Mouse (Mus musculus): ENCODE results near the gene Atp5d. TPM values are rescaled to one million over a fixed set of nuclear protein-coding genes. Genes with fewer than 3 reads are reported as not detected.

Gene Atp5d
- polyA plus RNA-seq, 1 experiment from 2014 or later: 582 TPM

DNA sequence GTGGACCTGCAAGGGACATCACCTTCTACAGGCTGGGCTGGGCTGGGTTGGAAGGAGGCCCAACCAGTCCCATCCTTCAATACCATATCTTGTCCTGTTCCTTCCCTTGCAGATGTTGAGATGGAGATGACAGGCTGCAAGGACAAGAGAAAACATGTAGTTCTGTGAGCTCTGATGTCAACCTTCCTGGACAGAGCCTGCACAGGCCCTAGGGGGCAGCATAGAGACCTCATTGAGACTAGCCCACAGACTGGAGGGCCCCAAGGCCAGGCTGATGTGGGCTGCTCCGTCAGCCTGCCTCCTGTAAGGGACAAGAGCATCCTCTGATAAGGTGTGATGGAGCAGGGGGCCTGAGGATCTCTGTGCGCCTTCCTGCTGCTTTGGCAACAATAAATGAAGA is 36.3 kb downstream of the Atp5d start:
- 52% methylated on average over 2 of the region's 2 CpGs for WGBS
- Histone ChIP-seq H3K27ac (ENCODE audit: low read depth, low read length) (no peak overlapping the region), H3K9ac (ENCODE audit: low read depth, low read length) (no peak overlapping the region), H3K4me3 (ENCODE audit: low read length) (no peak overlapping the region), H3K9me3 (ENCODE audit: control insufficient read depth, low read length) (no peaks in the 10 kb centered on the region), H3K36me3 (ENCODE audit: control insufficient read depth, insufficient read depth, low read length) (peaks cover 31% of the 10 kb centered on the region), H3K27me3 (ENCODE audit: control insufficient read depth, insufficient read depth, low read length) (no peaks in the 10 kb centered on the region; the same call in 1 of the 2 replicates), H3K4me2 (replicated peaks; ENCODE audit: low read depth, low read length) (no peak overlapping the region), H3K4me1 (ENCODE audit: control insufficient read depth, insufficient read depth, low read length) (peaks cover 17% of the 10 kb centered on the region)
- ATAC-seq (ENCODE audit: low FRiP score, low TSS enrichment): no peak

DNA sequence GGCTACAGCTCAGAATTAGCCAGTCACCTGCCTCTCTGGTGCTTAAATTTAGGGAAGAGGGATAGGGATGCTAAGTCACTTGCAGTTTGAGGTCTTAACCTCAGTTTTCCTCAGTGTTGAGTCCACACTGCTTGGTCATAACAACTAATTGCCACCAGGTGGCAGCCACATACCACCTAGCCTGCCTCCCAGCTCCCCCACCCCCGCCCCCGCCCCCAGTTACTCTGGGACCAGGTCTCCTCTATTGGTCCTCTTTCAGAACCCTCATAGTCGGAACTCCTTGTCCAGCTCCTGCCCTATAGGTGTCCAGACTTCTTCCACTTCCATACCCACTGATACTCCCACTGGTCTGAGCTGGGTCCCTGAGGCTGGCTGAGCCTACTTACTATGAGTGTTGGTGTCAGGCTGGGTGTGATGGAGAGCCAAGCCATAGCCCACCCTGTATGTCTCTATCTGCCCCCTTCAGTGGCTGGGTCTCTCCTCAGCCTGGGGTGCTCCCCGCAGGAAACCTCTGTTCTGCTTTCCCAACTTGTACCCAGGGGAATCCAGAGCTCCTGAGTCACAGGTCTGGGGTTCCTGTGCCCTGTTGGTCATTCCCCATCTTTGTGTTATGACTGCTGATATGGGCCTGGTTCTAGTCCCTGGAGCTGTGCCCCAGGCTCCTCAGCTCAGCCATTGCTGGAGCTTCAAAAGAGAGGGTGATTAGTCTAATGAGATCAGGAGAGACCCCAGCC is 37.3 kb downstream of the Atp5d start:
- H3K36me3 ChIP-seq (ENCODE audit: control insufficient read depth, insufficient read depth, low read length): peaks cover 21% of the 10 kb centered on the region
- WGBS: 21% methylated on average over 4 of the region's 4 CpGs
- no peaks in the 10 kb centered on the region; the same call in 1 of the 2 replicates for H3K27me3 ChIP-seq (ENCODE audit: control insufficient read depth, insufficient read depth, low read length)
- no peak overlapping the region for H3K4me2 ChIP-seq (replicated peaks; ENCODE audit: low read depth, low read length)
- ATAC-seq (ENCODE audit: low FRiP score, low TSS enrichment): no peak
- H3K4me1 ChIP-seq (ENCODE audit: control insufficient read depth, insufficient read depth, low read length): peaks cover 17% of the 10 kb centered on the region
- no peak overlapping the region for H3K27ac ChIP-seq (ENCODE audit: low read depth, low read length)
- H3K4me3 ChIP-seq (ENCODE audit: low read length): no peak overlapping the region
- no peaks in the 10 kb centered on the region for H3K9me3 ChIP-seq (ENCODE audit: control insufficient read depth, low read length)
- peak overlapping the region; percentile 23; the same call in 1 of the 2 replicates for H3K9ac ChIP-seq (ENCODE audit: low read depth, low read length)

DNA sequence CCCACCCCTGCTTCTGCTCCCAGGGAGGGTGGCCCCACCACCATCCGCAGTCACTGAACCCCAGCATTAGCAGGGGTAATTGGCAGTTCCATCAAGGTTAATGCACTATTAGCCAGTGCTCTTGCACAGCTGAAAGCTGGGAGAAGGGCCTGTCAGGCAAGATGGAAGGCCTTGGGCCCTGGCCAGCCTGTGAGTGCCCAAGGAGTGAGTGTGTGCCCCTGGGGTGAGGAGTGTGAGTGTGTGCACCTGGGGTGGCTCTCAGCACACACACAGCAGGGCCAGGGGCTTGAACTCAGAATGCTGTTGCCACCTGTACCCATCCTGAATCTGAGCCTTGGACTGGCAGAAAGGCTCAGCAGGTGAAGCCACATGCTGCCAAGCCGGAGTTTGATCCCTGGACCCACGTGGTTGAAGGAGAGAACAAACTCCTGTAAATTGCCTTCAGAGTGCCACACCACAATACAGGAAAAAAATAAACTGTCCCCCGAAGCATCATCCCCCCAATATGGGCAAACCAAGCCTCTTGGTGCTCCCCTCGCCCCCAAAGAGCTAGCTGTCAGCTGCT is 37.9 kb downstream of the Atp5d start:
- no peaks in the 10 kb centered on the region for H3K9me3 ChIP-seq (ENCODE audit: control insufficient read depth, low read length)
- peaks cover 21% of the 10 kb centered on the region for H3K4me1 ChIP-seq (ENCODE audit: control insufficient read depth, insufficient read depth, low read length)
- no peaks in the 10 kb centered on the region; the same call in 1 of the 2 replicates for H3K27me3 ChIP-seq (ENCODE audit: control insufficient read depth, insufficient read depth, low read length)
- H3K4me3 ChIP-seq (ENCODE audit: low read length): no peak overlapping the region
- no peak overlapping the region for H3K9ac ChIP-seq (ENCODE audit: low read depth, low read length)
- no peak overlapping the region for H3K27ac ChIP-seq (ENCODE audit: low read depth, low read length)
- H3K36me3 ChIP-seq (ENCODE audit: control insufficient read depth, insufficient read depth, low read length): peaks cover 15% of the 10 kb centered on the region
- 86% methylated on average over 5 of the region's 5 CpGs for WGBS
- ATAC-seq (ENCODE audit: low FRiP score, low TSS enrichment): no peak
- H3K4me2 ChIP-seq (replicated peaks; ENCODE audit: low read depth, low read length): no peak overlapping the region

DNA sequence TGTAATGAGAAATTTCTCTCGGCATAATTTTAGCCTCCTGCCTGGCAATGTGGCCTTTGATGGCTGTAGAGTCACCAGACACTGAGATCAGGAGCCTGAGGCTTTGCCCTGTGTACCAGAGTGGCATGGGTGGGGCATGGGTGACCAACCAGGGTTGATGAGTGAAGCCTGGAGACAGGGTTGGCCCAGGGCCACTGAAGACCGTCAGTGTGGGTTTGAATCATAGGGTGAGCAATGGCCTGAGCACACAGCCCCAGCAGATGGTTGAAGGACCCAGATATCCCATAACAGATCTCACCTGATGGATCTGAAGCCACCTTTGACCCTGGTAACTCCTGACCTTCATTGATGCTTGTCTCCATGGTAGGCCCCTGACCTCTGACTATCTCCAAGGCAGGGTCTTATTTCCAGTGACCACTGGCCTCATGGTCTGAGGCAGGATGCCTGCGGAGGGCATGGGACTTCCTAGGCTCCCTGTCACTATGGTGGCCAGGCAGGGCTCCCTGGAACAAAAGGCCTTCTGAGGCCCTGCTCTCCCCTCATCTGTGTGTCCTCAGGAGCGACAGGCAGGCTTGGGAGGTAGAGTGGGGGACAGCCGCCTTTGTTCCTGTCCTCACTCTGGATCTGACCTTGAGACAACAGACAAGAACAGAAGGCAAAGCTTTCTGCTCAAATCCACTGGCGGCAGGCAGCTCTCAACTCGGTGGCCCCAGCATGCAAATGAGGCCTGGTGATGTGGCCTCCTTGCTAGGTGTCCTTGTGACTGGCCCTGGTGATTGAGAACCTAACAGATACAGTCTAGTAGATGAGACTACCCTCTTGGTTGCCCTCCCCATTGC is 39.2 kb downstream of the Atp5d start:
- Histone ChIP-seq H3K9ac (ENCODE audit: low read depth, low read length) (no peak overlapping the region), H3K27me3 (ENCODE audit: control insufficient read depth, insufficient read depth, low read length) (no peaks in the 10 kb centered on the region; the same call in 1 of the 2 replicates), H3K4me3 (ENCODE audit: low read length) (no peak overlapping the region), H3K4me2 (replicated peaks; ENCODE audit: low read depth, low read length) (no peak overlapping the region), H3K27ac (ENCODE audit: low read depth, low read length) (no peak overlapping the region), H3K36me3 (ENCODE audit: control insufficient read depth, insufficient read depth, low read length) (peaks cover 7% of the 10 kb centered on the region; the same call in 1 of the 2 replicates), H3K9me3 (ENCODE audit: control insufficient read depth, low read length) (no peaks in the 10 kb centered on the region), H3K4me1 (ENCODE audit: control insufficient read depth, insufficient read depth, low read length) (peaks cover 14% of the 10 kb centered on the region)
- 75% methylated on average over 7 of the region's 7 CpGs for WGBS
- no peak for ATAC-seq (ENCODE audit: low FRiP score, low TSS enrichment)

DNA sequence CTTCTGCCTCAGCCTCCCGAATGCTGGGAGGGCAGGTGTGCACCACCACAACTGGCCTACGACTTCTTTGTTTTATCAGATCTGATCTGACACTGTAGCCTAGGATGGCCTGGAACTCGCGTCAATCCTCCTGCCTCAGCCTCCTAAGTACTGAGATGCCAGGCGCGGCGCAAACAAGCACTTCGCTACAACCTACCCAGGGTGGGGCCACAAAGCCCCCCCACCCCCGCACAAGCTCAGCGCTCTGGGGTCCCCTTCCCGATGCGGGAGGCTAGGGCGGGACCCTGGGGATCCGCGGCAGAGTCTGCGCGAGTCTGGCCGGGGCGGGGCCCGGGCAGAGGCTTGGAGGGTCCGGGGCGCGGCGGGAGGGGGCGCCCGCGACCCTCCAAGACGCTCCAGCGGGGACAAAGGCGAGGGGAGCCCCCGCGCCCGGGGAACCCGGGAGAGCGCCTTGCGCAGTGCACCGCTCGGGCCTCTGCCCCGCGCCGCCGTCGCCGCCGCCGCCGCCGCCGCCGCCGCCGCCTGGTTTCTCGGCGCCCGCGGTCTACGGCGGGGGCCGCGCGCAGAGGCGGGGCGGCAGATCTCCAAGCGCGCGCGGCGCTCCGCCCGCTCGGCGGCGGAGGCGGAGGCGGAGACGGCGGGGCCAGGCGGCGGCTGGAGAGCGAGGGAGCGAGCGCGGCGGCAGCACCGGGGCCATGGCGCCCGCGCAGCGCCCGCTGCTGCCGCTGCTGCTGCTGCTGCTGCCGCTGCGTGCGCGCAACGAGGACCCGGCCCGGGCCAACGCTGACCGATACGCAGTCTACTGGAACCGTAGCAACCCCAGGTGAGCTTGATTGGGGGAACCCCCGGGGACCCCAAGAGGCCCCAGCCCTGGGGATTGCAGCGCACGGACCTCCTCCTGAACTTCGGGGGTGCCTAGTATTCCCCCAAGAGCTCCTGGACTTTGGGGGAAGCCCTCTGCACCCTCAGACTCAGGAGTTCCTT is 40.9 kb downstream of the Atp5d start, which contains the start of gene Efna2:
Gene Efna2, plus strand, starts transcription at position 415 of the 984 bp plus-strand sequence.
- WGBS: 1% methylated on average over 70 of the region's 106 CpGs
- H3K4me1 ChIP-seq (ENCODE audit: control insufficient read depth, insufficient read depth, low read length): peaks cover 11% of the 10 kb centered on the region
- peak within 1 kb of the TSS; percentile 81 for H3K4me2 ChIP-seq (replicated peaks; ENCODE audit: low read depth, low read length)
- no peaks in the 10 kb centered on the region; the same call in 1 of the 2 replicates for H3K27me3 ChIP-seq (ENCODE audit: control insufficient read depth, insufficient read depth, low read length)
- H3K9ac ChIP-seq (ENCODE audit: low read depth, low read length): peak within 1 kb of the TSS; percentile 82
- no peak within 1 kb of the TSS; the same call in 1 of the 2 replicates for H3K27ac ChIP-seq (ENCODE audit: low read depth, low read length)
- no peaks in the 10 kb centered on the region for H3K9me3 ChIP-seq (ENCODE audit: control insufficient read depth, low read length)
- peaks cover 7% of the 10 kb centered on the region; the same call in 1 of the 2 replicates for H3K36me3 ChIP-seq (ENCODE audit: control insufficient read depth, insufficient read depth, low read length)
- ATAC-seq (ENCODE audit: low FRiP score, low TSS enrichment): peak; percentile 71
- peak within 1 kb of the TSS; percentile 75 for H3K4me3 ChIP-seq (ENCODE audit: low read length)

DNA sequence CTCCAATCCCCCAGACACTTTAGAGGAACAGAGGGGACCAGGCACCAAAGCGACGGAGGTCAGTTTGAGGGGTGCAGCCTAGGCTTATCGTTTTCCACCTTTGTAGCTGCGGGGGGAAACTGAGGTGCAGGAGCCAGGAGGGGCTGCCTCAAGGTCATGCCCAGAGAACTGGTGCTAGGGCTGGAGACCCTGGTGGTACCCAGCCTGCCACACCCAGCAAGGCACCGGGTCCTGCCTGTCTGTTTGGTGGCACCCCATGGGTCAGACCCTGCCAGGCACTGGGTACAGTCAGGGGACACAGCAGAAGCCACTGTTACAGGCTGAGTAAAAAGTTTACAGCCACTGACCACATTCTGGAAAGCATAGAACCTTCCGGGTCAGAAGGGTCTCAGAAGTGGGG is 41.9 kb downstream of the Atp5d start:
- Histone ChIP-seq H3K9ac (ENCODE audit: low read depth, low read length) (peak overlapping the region; percentile 82), H3K4me2 (replicated peaks; ENCODE audit: low read depth, low read length) (peak overlapping the region; percentile 81), H3K4me3 (ENCODE audit: low read length) (peak overlapping the region; percentile 75), H3K36me3 (ENCODE audit: control insufficient read depth, insufficient read depth, low read length) (peaks cover 3% of the 10 kb centered on the region; the same call in 1 of the 2 replicates), H3K9me3 (ENCODE audit: control insufficient read depth, low read length) (no peaks in the 10 kb centered on the region), H3K27ac (ENCODE audit: low read depth, low read length) (no peak overlapping the region), H3K4me1 (ENCODE audit: control insufficient read depth, insufficient read depth, low read length) (peaks cover 11% of the 10 kb centered on the region), H3K27me3 (ENCODE audit: control insufficient read depth, insufficient read depth, low read length) (no peaks in the 10 kb centered on the region; the same call in 1 of the 2 replicates)
- WGBS: 45% methylated on average over 6 of the region's 6 CpGs
- no peak for ATAC-seq (ENCODE audit: low FRiP score, low TSS enrichment)

DNA sequence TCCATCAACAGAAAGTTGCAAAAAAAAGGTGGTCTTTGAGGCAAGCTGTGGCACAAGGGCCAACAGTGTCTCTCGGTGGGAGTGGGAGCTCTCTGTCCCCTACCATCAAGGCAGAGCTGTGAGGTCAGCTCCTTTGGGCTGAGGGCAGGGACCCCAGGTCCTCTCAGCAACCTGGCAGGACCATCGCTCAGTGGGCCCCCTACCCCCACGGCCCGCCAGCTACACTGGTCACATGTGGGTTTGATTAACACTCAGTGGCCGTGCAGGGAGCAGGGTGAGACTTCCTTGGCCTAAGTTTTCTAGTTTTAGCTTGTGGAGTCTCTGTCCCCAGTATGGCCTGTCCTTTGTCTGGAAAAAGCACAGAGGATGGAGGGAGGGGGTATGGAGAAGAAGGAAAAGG is 42.4 kb downstream of the Atp5d start:
- peak overlapping the region; percentile 81 for H3K4me2 ChIP-seq (replicated peaks; ENCODE audit: low read depth, low read length)
- peak overlapping the region; percentile 82; the same call in 1 of the 2 replicates for H3K9ac ChIP-seq (ENCODE audit: low read depth, low read length)
- 45% methylated on average over 5 of the region's 5 CpGs for WGBS
- H3K36me3 ChIP-seq (ENCODE audit: control insufficient read depth, insufficient read depth, low read length): peaks cover 3% of the 10 kb centered on the region; the same call in 1 of the 2 replicates
- H3K4me3 ChIP-seq (ENCODE audit: low read length): peak overlapping the region; percentile 75; the same call in 1 of the 2 replicates
- no peak for ATAC-seq (ENCODE audit: low FRiP score, low TSS enrichment)
- no peaks in the 10 kb centered on the region for H3K9me3 ChIP-seq (ENCODE audit: control insufficient read depth, low read length)
- no peaks in the 10 kb centered on the region; the same call in 1 of the 2 replicates for H3K27me3 ChIP-seq (ENCODE audit: control insufficient read depth, insufficient read depth, low read length)
- no peak overlapping the region for H3K27ac ChIP-seq (ENCODE audit: low read depth, low read length)
- peaks cover 11% of the 10 kb centered on the region for H3K4me1 ChIP-seq (ENCODE audit: control insufficient read depth, insufficient read depth, low read length)

DNA sequence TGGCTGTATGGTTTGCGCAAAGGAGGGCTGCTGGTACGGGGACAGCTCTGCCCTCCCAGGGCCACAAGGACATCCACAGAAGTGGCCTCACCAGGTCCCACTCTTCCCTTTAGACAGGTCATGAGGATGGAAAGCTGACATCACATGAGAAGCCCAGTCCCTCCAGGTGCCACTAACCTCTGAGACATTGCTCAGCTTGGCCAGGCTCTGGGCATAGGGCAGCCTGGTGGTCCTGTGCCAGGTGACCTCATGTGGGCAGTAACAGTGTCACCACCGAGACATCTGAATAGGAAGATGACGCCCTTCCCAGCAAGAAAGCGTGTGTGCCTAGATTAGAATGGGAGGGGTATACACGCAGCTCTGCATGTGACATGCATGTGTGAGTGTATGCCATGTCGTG is 44.1 kb downstream of the Atp5d start:
- WGBS: 94% methylated on average over 7 of the region's 7 CpGs
- no peaks in the 10 kb centered on the region for H3K9me3 ChIP-seq (ENCODE audit: control insufficient read depth, low read length)
- H3K27ac ChIP-seq (ENCODE audit: low read depth, low read length): no peak overlapping the region
- no peak overlapping the region for H3K9ac ChIP-seq (ENCODE audit: low read depth, low read length)
- no peak for ATAC-seq (ENCODE audit: low FRiP score, low TSS enrichment)
- no peaks in the 10 kb centered on the region; the same call in 1 of the 2 replicates for H3K27me3 ChIP-seq (ENCODE audit: control insufficient read depth, insufficient read depth, low read length)
- H3K4me2 ChIP-seq (replicated peaks; ENCODE audit: low read depth, low read length): no peak overlapping the region
- peaks cover 11% of the 10 kb centered on the region for H3K4me1 ChIP-seq (ENCODE audit: control insufficient read depth, insufficient read depth, low read length)
- H3K4me3 ChIP-seq (ENCODE audit: low read length): no peak overlapping the region
- peaks cover 4% of the 10 kb centered on the region; the same call in 1 of the 2 replicates for H3K36me3 ChIP-seq (ENCODE audit: control insufficient read depth, insufficient read depth, low read length)
